Mouse (Mus musculus) thymus, adult 2 months (tissue): ENCODE results near the gene Themis3.

Experiments
- CTCF ChIP-seq: fragments of 200-500 bp; IDR thresholded peaks from 2 replicates; pipeline ENCODE4 v1.5.1; 2012; ENCODE audit warnings: mild to moderate bottlenecking, control low read depth, low read length, moderate library complexity, borderline replicate concordance; ENCODE audit not compliant: control insufficient read depth, poor library complexity, insufficient read depth; ENCODE audit errors: extremely low read depth
- POLR2A ChIP-seq: fragments of 200-500 bp; IDR thresholded peaks from 2 replicates; pipeline ENCODE4 v1.6.1; 2012; ENCODE audit warnings: mild to moderate bottlenecking, low read length, control low read depth, moderate library complexity; ENCODE audit not compliant: control insufficient read depth, poor library complexity, insufficient read depth; ENCODE audit errors: extremely low read depth

- no peak for TF ChIP-seq CTCF
- TF ChIP-seq POLR2A, result no peak
Measured at GRCm38 (mm10) chr17:66510221-66510683, 84.2 kb downstream of the Themis3 start.
